ENCODE assay signal across 12 mouse cellular contexts in genomic region chr3:28526671-28527070, GRCm38 (mm10).
"Had no signal": no experiment of that assay in that cellular context is flagged by ENCODE, and none has a peak within 500 bp of the region (broad histone marks: within the 10 kb centered on the region; RNA-seq: fewer than 3 reads in every experiment).

No protein-coding gene starts in this region.

- H3K4me2 ChIP-seq: liver, embryonic 13.5 days; midbrain, embryonic 12.5 days had no signal

- H3K36me3 ChIP-seq: limb, embryonic 10.5 days; liver, embryonic 13.5 days; midbrain, embryonic 12.5 days had no signal

- H3K4me1 ChIP-seq: liver, embryonic 13.5 days had no signal

- DNase-seq: kidney, adult 8-10 months; kidney, postnatal 25 days; liver, embryonic 13.5 days; liver, postnatal 0 days; lung, postnatal 10 days; right cerebral cortex, postnatal 25 days; thymus, postnatal 36 days had no signal

- H3K9me3 ChIP-seq: limb, embryonic 10.5 days; liver, embryonic 13.5 days; megakaryocyte, embryonic 14.5 days; midbrain, embryonic 12.5 days had no signal

- H3K27ac ChIP-seq: limb, embryonic 10.5 days; liver, embryonic 13.5 days; macrophage; midbrain, embryonic 12.5 days had no signal

- ATAC-seq: intestine, postnatal 0 days; liver, postnatal 0 days had no signal

- H3K27me3 ChIP-seq: liver, embryonic 13.5 days; megakaryocyte, embryonic 14.5 days; midbrain, embryonic 12.5 days had no signal

- H3K9ac ChIP-seq: liver, embryonic 13.5 days; liver, postnatal 0 days; midbrain, embryonic 12.5 days had no signal

- H3K4me3 ChIP-seq: limb, embryonic 10.5 days; liver, embryonic 13.5 days; megakaryocyte, embryonic 14.5 days; midbrain, embryonic 12.5 days had no signal
